Mouse (Mus musculus): ENCODE measurements at regions not wholly inside any gene's neighbourhood (a gene's known extent, or its start where the extent isn't known, plus 50 kb on each side); places are given as distances from the start of the nearest gene placed in this dataset.

DNA sequence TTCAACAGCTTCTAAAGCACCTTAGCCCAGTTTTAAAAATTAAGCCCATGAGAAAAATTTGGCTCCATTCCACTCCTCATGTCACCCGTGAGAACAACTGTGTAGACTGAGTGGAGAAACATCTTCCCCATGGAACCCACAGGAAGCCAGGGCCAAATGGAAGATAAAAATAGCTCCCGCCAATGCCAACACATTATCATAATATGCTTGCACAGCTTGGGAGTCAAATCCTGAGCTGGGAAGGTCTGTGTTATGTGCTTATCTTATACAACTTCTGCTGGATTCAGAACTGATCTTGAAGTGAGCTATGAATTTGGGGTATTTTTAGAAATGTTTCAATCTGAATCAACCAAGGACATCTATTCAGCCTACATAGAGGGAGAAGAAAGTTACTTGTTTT, 279.0 kb upstream of the Gm11042 start:
- TF ChIP-seq POLR2A (IDR thresholded peaks at IDR 0.05; ENCODE audit: borderline replicate concordance, insufficient read depth, low read length) (no peak), CTCF (IDR thresholded peaks at IDR 0.05; ENCODE audit: borderline replicate concordance, insufficient read depth, low read depth, low read length) (no peak)
